Mouse (Mus musculus) hindbrain, postnatal 0 days (tissue): ENCODE results near the gene Misp. TPM values are rescaled to one million over a fixed set of nuclear protein-coding genes. Genes with fewer than 3 reads are reported as not detected.

Experiments used
- ATAC-seq: fragments of 200-750 bp; cut with Nextera tagmentation; 2 replicates; pipeline ENCODE4 v1.8.0; 2017; ENCODE audit warnings: mild to moderate bottlenecking, moderate TSS enrichment, moderate library complexity
- DNase-seq: peaks from one replicate; pipeline ENCODE4 v3.0.0-alpha.2; 2015; ENCODE audit warnings: low spot score
- H3K27ac ChIP-seq: fragments of 300-500 bp; sonication (generic); 2 replicates; pipeline ENCODE4 v1.5.1; 2014; ENCODE audit warnings: mild to moderate bottlenecking
- H3K27me3 ChIP-seq: fragments of 300-500 bp; sonication (generic); 2 replicates; pipeline ENCODE4 v1.6.1; 2014; ENCODE audit warnings: low read length, mixed read lengths; ENCODE audit not compliant: insufficient read depth
- H3K36me3 ChIP-seq: fragments of 300-500 bp; sonication (generic); 2 replicates; pipeline ENCODE4 v1.6.1; 2014; ENCODE audit warnings: low read length, mixed read lengths; ENCODE audit not compliant: insufficient read depth
- H3K4me1 ChIP-seq: fragments of 300-500 bp; sonication (generic); 2 replicates; pipeline ENCODE4 v1.6.1; 2014; ENCODE audit warnings: antibody characterized with exemption, low read length, mixed read lengths; ENCODE audit not compliant: insufficient read depth
- H3K4me2 ChIP-seq: fragments of 300-500 bp; sonication (generic); 2 replicates; pipeline ENCODE4 v1.6.1; 2014; ENCODE audit warnings: low read depth, mild to moderate bottlenecking, low read length, moderate library complexity, mixed read lengths
- H3K4me3 ChIP-seq: fragments of 300-500 bp; sonication (generic); 2 replicates; pipeline ENCODE4 v1.5.1; 2014; ENCODE audit warnings: low read length
- H3K9ac ChIP-seq: fragments of 300-500 bp; sonication (generic); replicated peaks from 2 replicates; pipeline ENCODE4 v1.6.1; 2014; ENCODE audit warnings: mild to moderate bottlenecking, low read length, moderate library complexity, mixed read lengths
- H3K9me3 ChIP-seq: fragments of 300-500 bp; sonication (generic); 2 replicates; pipeline ENCODE4 v1.6.1; 2016; ENCODE audit warnings: low read length, mixed read lengths
- CTCF ChIP-seq: IDR thresholded peaks from 2 replicates; pipeline ENCODE4 v1.5.1; 2016; ENCODE audit warnings: antibody characterized with exemption, control low read depth, low read depth
- WGBS: fragments of 180-500 bp; shearing (Covaris S2); extraction: QIAGEN DNeasy Blood & Tissue Kit; methylation state at CpG from one replicate; pipeline ENCODE4 v1.1.7; 2014; 5-methylcytosine and 5-hydroxymethylcytosine counted together
- polyA plus RNA-seq: library from polyadenylated mRNA; unstranded; fragments of >200 nt; fragmentation: Nextera tagmentation; extraction: Ambion mirVana; gene quantifications from 2 replicates; pipeline ENCODE4 v1.2.1, GENCODE M21; 2015
- total RNA-seq: library from RNA; depleted of rRNA; stranded (reverse); fragments of >200 nt; gene quantifications from 2 replicates; pipeline ENCODE4 v1.2.3, GENCODE M21; 2014

Misp gene
- total and polyA plus RNA-seq, 2 experiments from 2014 or later: 0.05 to 0.33 TPM

DNA sequence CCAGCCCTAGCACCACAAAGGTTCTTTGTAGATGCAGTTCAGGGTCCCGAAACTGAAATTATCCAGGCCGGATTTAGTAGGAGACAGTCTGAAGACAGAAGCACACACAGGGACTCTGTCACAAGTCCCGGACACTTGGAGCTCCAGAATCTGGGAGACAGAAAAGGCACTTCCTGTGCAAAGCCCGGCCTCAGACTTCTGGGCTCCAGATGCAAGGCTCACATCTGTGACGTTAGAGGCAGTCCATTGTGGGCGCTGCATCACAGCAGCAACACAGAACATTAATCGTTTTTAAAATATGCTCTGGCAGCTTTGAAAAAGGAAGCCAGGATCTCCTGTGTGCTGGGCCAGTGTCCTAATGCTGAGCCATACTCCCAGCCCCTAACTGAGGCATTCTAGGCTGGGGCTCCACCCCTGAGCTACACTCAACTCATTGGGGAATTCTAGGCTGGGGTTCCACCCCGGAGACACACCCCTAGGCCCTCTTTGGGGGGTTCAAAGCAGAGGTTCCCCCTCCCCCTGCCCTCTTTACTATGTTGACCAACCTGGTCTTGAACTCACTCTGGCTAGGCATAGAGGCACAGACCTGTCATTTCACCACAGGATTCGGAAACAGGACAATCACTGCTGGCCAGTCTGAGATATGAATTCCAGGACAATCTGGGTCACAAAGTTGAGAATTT lies 31.5 kb downstream of the Misp start:
- Histone ChIP-seq H3K36me3 (no peaks in the 10 kb centered on the region), H3K27me3 (no peaks in the 10 kb centered on the region), H3K4me3 (no peak overlapping the region), H3K9me3 (no peaks in the 10 kb centered on the region), H3K4me1 (peaks cover 37% of the 10 kb centered on the region), H3K9ac (peak overlapping the region; percentile 65), H3K4me2 (peak overlapping the region; percentile 71; the same call in 1 of the 2 replicates), H3K27ac (peak overlapping the region; percentile 100)
- WGBS: 53% methylated on average over 9 of the region's 9 CpGs
- no peak for DNase-seq
- ATAC-seq: no peak
- no peak for TF ChIP-seq CTCF

DNA sequence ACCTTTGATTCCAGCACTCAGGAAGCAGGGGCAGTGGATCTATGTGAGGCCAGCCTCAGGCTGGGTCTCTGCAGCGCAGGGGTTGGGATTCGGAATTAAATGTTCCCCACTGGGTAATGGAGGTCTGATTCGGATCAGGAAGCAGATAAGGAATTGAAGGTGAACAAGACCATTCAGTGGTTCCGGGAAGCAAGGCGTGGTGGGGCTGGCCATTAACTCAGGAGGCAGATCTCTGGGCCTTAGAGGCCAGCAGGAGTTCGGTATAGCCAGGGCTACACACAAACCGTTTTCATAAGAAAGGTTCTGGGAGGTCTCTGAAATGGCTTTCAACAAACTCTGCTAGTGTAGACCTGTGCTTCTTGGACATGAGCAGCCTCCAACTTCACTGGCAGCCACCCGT lies 32.0 kb downstream of the Misp start:
- ATAC-seq: no peak
- H3K27me3 ChIP-seq: no peaks in the 10 kb centered on the region
- H3K9ac ChIP-seq: peak overlapping the region; percentile 65
- DNase-seq: no peak
- H3K27ac ChIP-seq: peak overlapping the region; percentile 100
- peak overlapping the region; percentile 96 for H3K4me3 ChIP-seq
- H3K4me2 ChIP-seq: peak overlapping the region; percentile 71
- H3K36me3 ChIP-seq: no peaks in the 10 kb centered on the region
- 16% methylated on average over 8 of the region's 8 CpGs for WGBS
- H3K9me3 ChIP-seq: no peaks in the 10 kb centered on the region
- peaks cover 42% of the 10 kb centered on the region for H3K4me1 ChIP-seq
- TF ChIP-seq CTCF: no peak

- Histone ChIP-seq H3K4me1 (peaks cover 47% of the 10 kb centered on the region), H3K36me3 (no peaks in the 10 kb centered on the region), H3K27ac (peak overlapping the region; percentile 100), H3K4me2 (peak overlapping the region; percentile 71), H3K9ac (peak overlapping the region; percentile 65), H3K4me3 (peak overlapping the region; percentile 96), H3K27me3 (no peaks in the 10 kb centered on the region), H3K9me3 (no peaks in the 10 kb centered on the region)
- WGBS: 0% methylated on average over 15 of the region's 15 CpGs
- DNase-seq (peak; percentile 97), ATAC-seq (peak; percentile 36)
- no peak for TF ChIP-seq CTCF
Observed at GRCm38 (mm10) chr10:79853392-79853791, 32.6 kb downstream of the Misp start.

DNA sequence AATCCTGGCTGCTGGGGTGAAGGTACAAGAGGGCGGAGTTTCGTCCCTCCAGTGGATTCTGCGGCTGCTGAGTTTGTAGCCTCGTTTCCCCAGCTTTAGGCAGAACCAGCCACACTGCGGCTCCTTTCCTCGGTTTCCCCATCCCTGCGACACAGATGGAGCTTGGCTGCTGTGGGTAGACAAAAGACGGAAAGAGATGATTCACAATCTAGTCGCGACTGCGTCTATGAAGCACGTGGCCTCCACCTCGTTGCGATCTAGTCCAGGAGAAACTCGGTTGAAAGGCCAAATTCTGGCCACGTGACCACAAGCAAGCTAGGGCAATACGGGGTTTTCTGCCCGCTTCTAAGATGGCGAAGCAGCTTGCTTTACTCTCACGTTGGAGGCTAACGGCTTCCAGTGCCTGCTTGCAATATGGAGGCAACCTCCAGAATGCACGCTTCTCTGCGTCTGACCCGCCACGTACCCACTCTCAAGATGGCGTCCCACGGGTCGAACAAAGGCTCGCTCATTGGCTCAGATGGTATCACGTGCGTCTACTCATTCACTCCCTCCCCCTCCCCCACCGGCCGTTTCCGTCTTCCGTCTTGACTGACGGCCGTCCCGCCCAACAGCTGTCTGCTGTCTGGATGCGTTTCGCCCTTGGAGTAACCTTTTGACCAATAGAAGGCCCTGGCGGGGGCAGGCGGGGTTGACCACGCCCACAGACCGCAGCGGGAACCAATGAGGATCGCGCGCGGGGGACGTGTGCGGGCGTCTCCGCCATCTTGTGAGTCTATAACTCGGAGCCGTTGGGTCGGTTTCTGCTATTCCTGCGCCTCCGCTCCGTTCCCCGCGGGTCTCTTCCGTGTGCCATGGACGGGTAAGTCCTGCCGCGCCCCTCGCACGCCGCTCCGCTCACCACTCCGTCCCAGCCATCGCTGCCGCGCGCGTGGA lies 33.3 kb downstream of the Misp start, which contains the start of gene Ptbp1:
Ptbp1 (plus strand) TSS at position 568 of the 936 bp plus-strand sequence.
- Histone ChIP-seq H3K4me3 (peak within 1 kb of the TSS; percentile 96), H3K27ac (peak within 1 kb of the TSS; percentile 100), H3K36me3 (peaks cover 1% of the 10 kb centered on the region; the same call in 1 of the 2 replicates), H3K4me2 (peak within 1 kb of the TSS; percentile 98), H3K9me3 (no peaks in the 10 kb centered on the region), H3K4me1 (peaks cover 52% of the 10 kb centered on the region), H3K27me3 (no peaks in the 10 kb centered on the region), H3K9ac (peak within 1 kb of the TSS; percentile 99)
- WGBS: under 1% methylated on average over 75 of the region's 75 CpGs
- no peak for TF ChIP-seq CTCF
- ATAC-seq: peak; percentile 94
- peak; percentile 100 for DNase-seq

GRCm38 (mm10) chr10:79854801-79855541 lies 34.2 kb downstream of the Misp start:
- Histone ChIP-seq H3K4me1 (peaks cover 52% of the 10 kb centered on the region), H3K4me3 (peak overlapping the region; percentile 96), H3K27me3 (no peaks in the 10 kb centered on the region), H3K27ac (peak overlapping the region; percentile 100), H3K36me3 (peaks cover 9% of the 10 kb centered on the region), H3K4me2 (peak overlapping the region; percentile 98), H3K9ac (peak overlapping the region; percentile 99), H3K9me3 (no peaks in the 10 kb centered on the region)
- ATAC-seq (peak; percentile 19), DNase-seq (peak; percentile 84)
- TF ChIP-seq CTCF: no peak
- under 1% methylated on average over 72 of the region's 83 CpGs for WGBS

DNA sequence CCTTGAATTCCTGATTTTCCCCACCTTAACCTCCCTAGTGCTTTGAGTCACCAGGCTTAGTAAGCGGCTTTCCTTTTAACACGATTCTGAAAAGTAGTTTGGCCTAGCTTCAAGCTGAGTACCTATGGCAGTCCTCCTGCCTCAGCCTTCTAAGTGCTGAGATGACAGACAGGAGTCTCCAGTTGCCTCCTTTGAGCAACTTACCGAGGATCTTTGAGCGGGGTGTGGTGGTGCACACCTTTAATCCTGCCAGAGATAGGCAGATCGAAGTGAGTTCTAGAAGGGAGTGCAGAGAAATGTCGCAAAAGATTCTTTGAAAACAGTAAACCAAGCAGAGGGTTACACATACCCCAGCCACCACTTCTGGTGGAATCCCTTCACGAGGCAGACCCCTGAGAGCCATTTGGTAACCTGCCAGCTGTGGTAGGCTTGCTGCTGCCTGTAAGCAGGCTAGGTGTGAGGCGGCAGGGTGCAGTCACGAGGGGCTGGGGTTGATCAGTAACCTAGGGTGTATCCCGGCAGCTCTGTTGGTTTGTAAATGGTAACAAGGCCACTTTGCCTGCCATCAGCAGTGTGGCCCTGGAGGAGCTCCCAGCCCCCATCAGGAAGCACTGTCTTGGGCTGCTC lies 34.9 kb downstream of the Misp start:
- TF ChIP-seq CTCF: no peak
- H3K9ac ChIP-seq: peak overlapping the region; percentile 99
- H3K4me2 ChIP-seq: peak overlapping the region; percentile 98
- no peaks in the 10 kb centered on the region for H3K9me3 ChIP-seq
- no peaks in the 10 kb centered on the region for H3K27me3 ChIP-seq
- WGBS: 3% methylated on average over 10 of the region's 10 CpGs
- DNase-seq (peak; percentile 44), ATAC-seq (no peak)
- peak overlapping the region; percentile 96 for H3K4me3 ChIP-seq
- H3K4me1 ChIP-seq: peaks cover 52% of the 10 kb centered on the region
- peak overlapping the region; percentile 100 for H3K27ac ChIP-seq
- H3K36me3 ChIP-seq: peaks cover 16% of the 10 kb centered on the region
